Comparison of ENCODE assay signal across 27 mouse cellular contexts in the genomic region with DNA sequence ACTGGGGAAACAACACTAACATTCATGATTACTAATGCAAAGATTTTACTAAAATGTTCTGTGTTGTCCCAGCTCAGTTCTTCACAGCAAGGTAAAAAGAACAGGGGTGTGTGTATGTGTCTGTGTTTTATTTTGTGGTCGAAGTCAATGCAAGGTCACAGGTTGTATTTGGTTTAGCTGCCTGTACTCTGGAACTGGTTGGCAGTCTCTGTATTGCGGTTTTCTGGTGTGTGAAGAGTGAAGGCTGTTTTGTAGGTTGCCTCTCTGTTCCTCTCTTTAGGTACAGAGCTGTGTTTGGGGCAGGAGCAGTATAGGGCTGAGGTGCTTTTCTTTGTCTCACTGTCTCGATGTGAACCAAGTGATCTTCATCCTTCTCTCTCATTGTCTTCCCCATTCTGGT. TPM values are rescaled to one million over a fixed set of nuclear protein-coding genes. Genes with fewer than 3 reads are reported as not detected.
DNase-seq lines count a peak whose midpoint lies in the region; ATAC-seq and TF ChIP-seq lines count a peak whose summit lies in the region.
"Had no signal": no experiment of that assay in that cellular context is flagged by ENCODE, and none has a peak within 500 bp of the region (broad histone marks: within the 10 kb centered on the region; RNA-seq: fewer than 3 reads in every experiment).

No protein-coding gene starts in this region.

- TF ChIP-seq POLR2A in liver, adult 2 months (IDR thresholded peaks at IDR 0.05; ENCODE audit: extremely low read depth, insufficient read depth, low read length), result no peak

- WGBS in liver, adult 2 months, result 19% methylated on average over 3 of the region's 3 CpGs
- WGBS in liver, embryonic 12.5 days (ENCODE audit: insufficient replicate concordance), result 83% methylated on average over 3 of the region's 3 CpGs
- 61% methylated on average over 3 of the region's 3 CpGs for WGBS in liver, postnatal 0 days (ENCODE audit: insufficient replicate concordance)

- peaks cover 65% of the 10 kb centered on the region for H3K79me2 ChIP-seq in liver, adult 2 months (ENCODE audit: control insufficient read depth, insufficient read depth, low read length)

- no peak for TF ChIP-seq EP300 in liver, postnatal 0 days (IDR thresholded peaks at IDR 0.05; ENCODE audit: low read depth)

- peak overlapping the region; percentile 71 for H3K27ac ChIP-seq in liver, adult 2 months (replicated peaks; ENCODE audit: insufficient read depth, low read depth, low read length)
- no peak overlapping the region for H3K27ac ChIP-seq in liver, embryonic 12.5 days
- H3K27ac ChIP-seq in liver, postnatal 0 days (ENCODE audit: low read depth), result peak overlapping the region; percentile 64; the same call in 1 of the 2 replicates
- H3K27ac ChIP-seq: embryonic facial prominence, embryonic 12.5 days; heart, embryonic 13.5 days; hindbrain, embryonic 10.5 days; limb, embryonic 10.5 days; limb, embryonic 15.5 days; neural tube, embryonic 13.5 days had no signal

- H3K9me3 ChIP-seq in liver, embryonic 12.5 days (replicated peaks), result no peaks in the 10 kb centered on the region
- H3K9me3 ChIP-seq in liver, postnatal 0 days (ENCODE audit: low read length), result 0 out of 2 replicates have a peak, but pooled peaks cover 3% of the 10 kb centered on the region
- H3K9me3 ChIP-seq: embryonic facial prominence, embryonic 12.5 days; hindbrain, embryonic 10.5 days; hindbrain, embryonic 15.5 days; limb, embryonic 10.5 days; limb, embryonic 15.5 days; neural tube, embryonic 13.5 days had no signal

- DNase-seq in liver, adult 2 months (ENCODE audit: extremely low read depth, low read depth, low spot score), result peak; percentile 86
- DNase-seq in liver, result no peak
- peak; percentile 18 to 29 for DNase-seq in CD8-positive naive resting alpha-beta T cell, adult 2 months (ENCODE audit: low read depth in 2 of 2, low spot score in 2 of 2)
- no peak for DNase-seq in liver, postnatal 0 days
- no peak for DNase-seq in embryo, embryonic 11 days
- DNase-seq in heart, adult 18-20 months, result no peak
- DNase-seq: adrenal gland, adult 8-10 months; cerebellum, adult 2 months; cerebellum, postnatal 25 days; gastrocnemius, postnatal 14 days; heart, postnatal 14 days; kidney, adult 8-10 months; kidney, postnatal 10 days; layer of hippocampus, postnatal 36 days; lung, postnatal 36 days had no signal

- no peak for ATAC-seq in liver, embryonic 12.5 days
- peak; percentile 79 for ATAC-seq in liver, postnatal 0 days
- ATAC-seq: forebrain, embryonic 14.5 days had no signal

- peaks cover 42% of the 10 kb centered on the region for H3K4me1 ChIP-seq in liver, adult 2 months (ENCODE audit: control insufficient read depth, insufficient read depth, low read length)
- peaks cover 58% of the 10 kb centered on the region for H3K4me1 ChIP-seq in liver, embryonic 12.5 days
- H3K4me1 ChIP-seq in liver, postnatal 0 days (ENCODE audit: insufficient read depth), result peaks cover 30% of the 10 kb centered on the region

- no peak for TF ChIP-seq CTCF in liver, adult 2 months (IDR thresholded peaks at IDR 0.05; ENCODE audit: low read depth, low read length)
- TF ChIP-seq CTCF in liver, postnatal 0 days (IDR thresholded peaks at IDR 0.05; ENCODE audit: low read depth), result no peak

- H3K36me3 ChIP-seq in liver, adult 2 months (ENCODE audit: control insufficient read depth, insufficient read depth, low read length), result peaks cover 22% of the 10 kb centered on the region
- peaks cover 62% of the 10 kb centered on the region for H3K36me3 ChIP-seq in liver, embryonic 12.5 days
- H3K36me3 ChIP-seq in liver, postnatal 0 days (replicated peaks; ENCODE audit: insufficient read depth, low read length), result peaks cover 40% of the 10 kb centered on the region
- H3K36me3 ChIP-seq: hindbrain, embryonic 15.5 days had no signal

- no peak overlapping the region for H3K9ac ChIP-seq in liver, adult 2 months (ENCODE audit: low read depth, low read length)
- H3K9ac ChIP-seq in liver, embryonic 12.5 days, result no peak overlapping the region
- no peak overlapping the region; the same call in 1 of the 2 replicates for H3K9ac ChIP-seq in liver, postnatal 0 days (replicated peaks)
- H3K9ac ChIP-seq: embryonic facial prominence, embryonic 12.5 days; heart, embryonic 13.5 days; hindbrain, embryonic 15.5 days; limb, embryonic 15.5 days; neural tube, embryonic 13.5 days had no signal

- peak overlapping the region; percentile 12; the same call in 1 of the 2 replicates for H3K4me2 ChIP-seq in liver, embryonic 12.5 days
- peak overlapping the region; percentile 48 for H3K4me2 ChIP-seq in liver, postnatal 0 days (ENCODE audit: low read depth, low read length)
- H3K4me2 ChIP-seq: embryonic facial prominence, embryonic 12.5 days; heart, embryonic 13.5 days; hindbrain, embryonic 15.5 days; limb, embryonic 15.5 days; midbrain, embryonic 11.5 days; neural tube, embryonic 13.5 days had no signal

- H3K27me3 ChIP-seq in liver, adult 2 months (ENCODE audit: control insufficient read depth, insufficient read depth, low read length), result no peaks in the 10 kb centered on the region
- no peaks in the 10 kb centered on the region for H3K27me3 ChIP-seq in liver, embryonic 12.5 days (replicated peaks)
- no peaks in the 10 kb centered on the region for H3K27me3 ChIP-seq in liver, postnatal 0 days (ENCODE audit: insufficient read depth, low read length)
- H3K27me3 ChIP-seq: CH12.LX; embryonic facial prominence, embryonic 12.5 days; heart, embryonic 13.5 days; hindbrain, embryonic 15.5 days; limb, embryonic 15.5 days; neural tube, embryonic 13.5 days had no signal

- H3K4me3 ChIP-seq in liver, adult 2 months (ENCODE audit: insufficient read depth, low read depth, low read length), result no peak overlapping the region
- H3K4me3 ChIP-seq in liver, embryonic 12.5 days, result no peak overlapping the region
- H3K4me3 ChIP-seq in liver, postnatal 0 days (ENCODE audit: low read depth, low read length), result no peak overlapping the region
- H3K4me3 ChIP-seq: embryonic facial prominence, embryonic 12.5 days; heart, embryonic 13.5 days; hindbrain, embryonic 10.5 days; hindbrain, embryonic 15.5 days; limb, embryonic 10.5 days; limb, embryonic 15.5 days; myocyte; neural tube, embryonic 13.5 days had no signal

RNA-seq across cellular contexts. Expression of gene Tnrc6a, which starts 12.0 kb away (rescaled TPM):
- total RNA-seq in liver, adult 2 months (2014; rRNA removed), result 29.7 and 32.4 TPM in 2 replicates
- polyA plus RNA-seq in liver, adult 2 months (2012; rRNA removed), result 13.4 and 22.1 TPM in 2 replicates
- 24.7 and 29.8 TPM in 2 replicates for polyA plus RNA-seq in liver, embryonic 12.5 days (2016; fragmentation: Nextera tagmentation; extraction: Ambion mirVana)
- 26.8 and 28.9 TPM in 2 replicates for polyA plus RNA-seq in liver, postnatal 0 days (2015; fragmentation: Nextera tagmentation; extraction: Ambion mirVana)
- total RNA-seq in heart, adult 18-20 months (2021), result 10 to 100 TPM; 25.0 to 32.3 TPM

Comparison
In these comparisons a context has a peak if more than half of its experiments do, and no peak if none do; other contexts are left out.
1. DNase-seq: peak in liver, adult 2 months (single experiment) and CD8-positive naive resting alpha-beta T cell, adult 2 months (2 of 2); none in liver (single experiment), liver, postnatal 0 days (single experiment), embryo, embryonic 11 days (single experiment) and heart, adult 18-20 months (0 of 2).